Mouse (Mus musculus): ENCODE data around the gene Olfr983. TPM values are rescaled to one million over a fixed set of nuclear protein-coding genes. Genes with fewer than 3 reads are reported as not detected.

Gene Olfr983
- polyA plus RNA-seq, 1 experiment from 2014 or later, result not detected

Other genes with a start within 250 kb of the Olfr983 start
- not detected in 2 replicates for gene Olfr972, start 227.2 kb downstream of the Olfr983 start, polyA plus RNA-seq (2016; fragmentation: Nextera tagmentation; extraction: Ambion mirVana)
- not detected in 2 replicates for gene Olfr229, start 186.3 kb downstream of the Olfr983 start, polyA plus RNA-seq (2016; fragmentation: Nextera tagmentation; extraction: Ambion mirVana)
- gene Olfr974, start 156.1 kb downstream of the Olfr983 start, polyA plus RNA-seq (2016; fragmentation: Nextera tagmentation; extraction: Ambion mirVana), result not detected in 2 replicates
- not detected in 2 replicates for gene Olfr975, start 141.5 kb downstream of the Olfr983 start, polyA plus RNA-seq (2016; fragmentation: Nextera tagmentation; extraction: Ambion mirVana)
- not detected in 2 replicates for gene Olfr976, start 132.5 kb downstream of the Olfr983 start, polyA plus RNA-seq (2016; fragmentation: Nextera tagmentation; extraction: Ambion mirVana)
- gene Olfr978, start 101.5 kb downstream of the Olfr983 start, polyA plus RNA-seq (2016; fragmentation: Nextera tagmentation; extraction: Ambion mirVana), result not detected in 2 replicates
- not detected in 2 replicates for gene Olfr979, start 90.1 kb downstream of the Olfr983 start, polyA plus RNA-seq (2016; fragmentation: Nextera tagmentation; extraction: Ambion mirVana)
- not detected in 2 replicates for gene Olfr980, start 84.0 kb downstream of the Olfr983 start, polyA plus RNA-seq (2016; fragmentation: Nextera tagmentation; extraction: Ambion mirVana)
- not detected in 2 replicates for gene Olfr981, start 72.1 kb downstream of the Olfr983 start, polyA plus RNA-seq (2016; fragmentation: Nextera tagmentation; extraction: Ambion mirVana)
- gene Olfr982, start 19.8 kb downstream of the Olfr983 start, polyA plus RNA-seq (2016; fragmentation: Nextera tagmentation; extraction: Ambion mirVana), result not detected in 2 replicates
- not detected in 2 replicates for gene Olfr984, start 20.6 kb upstream of the Olfr983 start, polyA plus RNA-seq (2016; fragmentation: Nextera tagmentation; extraction: Ambion mirVana)
- not detected in 2 replicates for gene Olfr985, start 36.6 kb upstream of the Olfr983 start, polyA plus RNA-seq (2016; fragmentation: Nextera tagmentation; extraction: Ambion mirVana)
- gene Tmem225, start 54.5 kb upstream of the Olfr983 start, polyA plus RNA-seq (2016; fragmentation: Nextera tagmentation; extraction: Ambion mirVana), result not detected in 2 replicates
- not detected in 2 replicates for gene Olfr986, start 87.3 kb upstream of the Olfr983 start, polyA plus RNA-seq (2016; fragmentation: Nextera tagmentation; extraction: Ambion mirVana)
- 8.4 and 9.1 TPM in 2 replicates for gene Zfp202, start 98.7 kb upstream of the Olfr983 start, polyA plus RNA-seq (2016; fragmentation: Nextera tagmentation; extraction: Ambion mirVana)
- 34.4 and 35.1 TPM in 2 replicates for gene Scn3b, start 175.6 kb upstream of the Olfr983 start, polyA plus RNA-seq (2016; fragmentation: Nextera tagmentation; extraction: Ambion mirVana)

Data from midbrain, embryonic 12.5 days (tissue).